Mouse (Mus musculus) heart, postnatal 0 days (tissue): Measurements from ENCODE around the gene Nhp2. TPM values are rescaled to one million over a fixed set of nuclear protein-coding genes. Genes with fewer than 3 reads are reported as not detected.

Experiments used
- ATAC-seq: fragments of 200-750 bp; cut with Nextera tagmentation; 2 replicates; pipeline ENCODE4 v1.8.0; 2017; ENCODE audit warnings: low read depth, moderate number of reproducible peaks, moderate library complexity; ENCODE audit not compliant: insufficient read depth
- DNase-seq: peaks from one replicate; pipeline ENCODE4 v3.0.0-alpha.2; 2016; ENCODE audit warnings: low spot score
- H3K27ac ChIP-seq: fragments of 300-500 bp; sonication (generic); 2 replicates; pipeline ENCODE4 v1.5.1; 2014; ENCODE audit warnings: low read depth, mild to moderate bottlenecking
- H3K27me3 ChIP-seq: fragments of 300-500 bp; sonication (generic); 2 replicates; pipeline ENCODE4 v1.6.1; 2014; ENCODE audit warnings: low read length, mixed read lengths; ENCODE audit not compliant: control insufficient read depth, insufficient read depth
- H3K36me3 ChIP-seq: fragments of 300-500 bp; sonication (generic); replicated peaks from 2 replicates; pipeline ENCODE4 v1.6.1; 2014; ENCODE audit warnings: low read length, mixed read lengths; ENCODE audit not compliant: control insufficient read depth, insufficient read depth
- H3K4me1 ChIP-seq: fragments of 300-500 bp; sonication (generic); 2 replicates; pipeline ENCODE4 v1.6.1; 2014; ENCODE audit warnings: antibody characterized with exemption; ENCODE audit not compliant: control insufficient read depth, insufficient read depth
- H3K4me2 ChIP-seq: fragments of 300-500 bp; sonication (generic); 2 replicates; pipeline ENCODE4 v1.6.1; 2014; ENCODE audit warnings: low read depth, mild to moderate bottlenecking, low read length, moderate library complexity
- H3K4me3 ChIP-seq: fragments of 300-500 bp; sonication (generic); 2 replicates; pipeline ENCODE4 v1.5.1; 2014; ENCODE audit warnings: low read depth, low read length
- H3K9ac ChIP-seq: fragments of 300-500 bp; sonication (generic); replicated peaks from 2 replicates; pipeline ENCODE4 v1.6.1; 2014; ENCODE audit warnings: low read depth, low read length, mixed read lengths
- H3K9me3 ChIP-seq: fragments of 300-500 bp; sonication (generic); replicated peaks from 2 replicates; pipeline ENCODE4 v1.6.1; 2016; ENCODE audit warnings: low read length; ENCODE audit not compliant: control insufficient read depth
- CTCF ChIP-seq: IDR thresholded peaks from 2 replicates; pipeline ENCODE4 v1.5.1; 2016; ENCODE audit warnings: antibody characterized with exemption, control low read depth, low read depth
- EP300 ChIP-seq: IDR thresholded peaks from 2 replicates; pipeline ENCODE4 v1.6.1; 2016; ENCODE audit warnings: antibody characterized with exemption, low read depth
- WGBS: fragments of 180-500 bp; shearing (Covaris S2); extraction: QIAGEN DNeasy Blood & Tissue Kit; methylation state at CpG from one replicate; pipeline ENCODE4 v1.1.7; 2014; 5-methylcytosine and 5-hydroxymethylcytosine counted together
- polyA plus RNA-seq: library from polyadenylated mRNA; unstranded; fragments of >200 nt; fragmentation: Nextera tagmentation; extraction: Ambion mirVana; gene quantifications from 2 replicates; pipeline ENCODE4 v1.2.1, GENCODE M21; 2015
- total RNA-seq: library from RNA; depleted of rRNA; stranded (reverse); fragments of >200 nt; gene quantifications from 2 replicates; pipeline ENCODE4 v1.2.3, GENCODE M21; 2014; ENCODE audit warnings: low replicate concordance

Gene Nhp2
- total and polyA plus RNA-seq, 2 experiments from 2014 or later = 34.1 to 59.7 TPM

GRCm38 (mm10) chr11:51622971-51623491 is 3.5 kb downstream of the Nhp2 start:
- TF ChIP-seq EP300 (no peak), CTCF (no peak)
- DNase-seq = no peak
- Histone ChIP-seq H3K9ac (no peak overlapping the region), H3K4me1 (peaks cover 9% of the 10 kb centered on the region), H3K4me2 (no peak overlapping the region), H3K27ac (no peak overlapping the region), H3K27me3 (no peaks in the 10 kb centered on the region), H3K4me3 (no peak overlapping the region), H3K9me3 (no peaks in the 10 kb centered on the region), H3K36me3 (peaks cover 55% of the 10 kb centered on the region)
- ATAC-seq = no peak
- 72% methylated on average over 7 of the region's 7 CpGs for WGBS

DNA sequence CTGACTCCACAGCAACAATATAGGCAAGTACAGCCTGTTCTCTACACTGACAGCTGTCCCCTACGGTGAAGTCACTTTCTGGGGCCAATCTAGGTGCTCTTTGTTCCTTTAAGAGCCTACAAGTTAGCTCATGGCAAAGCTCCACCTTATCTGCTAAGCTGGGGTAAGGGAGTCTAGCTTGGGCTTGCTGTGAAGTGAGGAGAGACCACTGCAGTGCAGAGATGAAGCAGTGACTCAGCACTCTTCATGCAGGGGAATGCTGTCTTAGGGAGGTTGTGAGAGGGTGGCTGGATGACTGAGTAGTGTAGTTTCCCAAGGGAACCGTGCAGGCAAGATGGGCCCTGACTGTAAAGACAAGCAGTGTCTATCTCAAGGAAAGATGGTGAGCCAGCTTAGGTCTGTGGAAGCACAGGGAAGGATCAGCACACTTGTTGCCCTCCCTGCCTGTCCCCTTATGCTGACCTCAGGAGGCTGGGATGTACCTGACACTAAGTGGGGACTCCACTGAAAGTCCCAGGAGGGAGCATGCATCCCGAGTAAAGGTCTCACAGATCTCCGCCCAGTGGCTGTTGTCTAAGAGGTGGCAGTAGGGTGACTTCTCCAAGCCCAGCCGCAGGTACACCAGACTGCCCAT is 5.8 kb downstream of the Nhp2 start:
- no peak for TF ChIP-seq EP300
- DNase-seq (no peak), ATAC-seq (no peak)
- Histone ChIP-seq H3K4me3 (no peak overlapping the region), H3K27ac (no peak overlapping the region), H3K9me3 (no peaks in the 10 kb centered on the region), H3K27me3 (no peaks in the 10 kb centered on the region), H3K9ac (no peak overlapping the region), H3K4me2 (no peak overlapping the region), H3K36me3 (peaks cover 66% of the 10 kb centered on the region), H3K4me1 (peaks cover 5% of the 10 kb centered on the region)
- WGBS = 61% methylated on average over 5 of the region's 5 CpGs

DNA sequence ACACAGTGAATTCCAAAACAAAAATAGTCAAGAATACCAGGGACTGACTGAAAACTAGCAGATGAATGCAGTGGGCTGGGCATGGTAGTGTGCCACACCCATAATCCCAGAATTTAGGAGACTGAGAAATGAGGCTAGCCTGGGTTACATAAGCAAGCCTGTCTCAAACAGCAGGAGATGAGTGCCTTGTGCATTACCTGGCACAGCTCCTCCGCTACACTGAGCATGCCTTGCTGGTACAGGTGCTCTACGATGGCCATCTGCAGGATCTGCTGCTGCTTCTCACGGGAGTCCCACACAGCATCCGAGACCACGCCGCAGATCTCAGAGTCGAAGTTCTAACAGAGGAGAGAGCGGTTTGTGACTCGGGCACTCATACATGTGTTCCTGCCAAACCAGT is 7.9 kb downstream of the Nhp2 start:
- H3K9ac ChIP-seq = no peak overlapping the region
- 95% methylated on average over 9 of the region's 9 CpGs for WGBS
- TF ChIP-seq CTCF (no peak), EP300 (no peak)
- H3K9me3 ChIP-seq = no peaks in the 10 kb centered on the region
- H3K4me2 ChIP-seq = no peak overlapping the region
- H3K36me3 ChIP-seq = peaks cover 65% of the 10 kb centered on the region
- H3K27me3 ChIP-seq = no peaks in the 10 kb centered on the region
- ATAC-seq (no peak), DNase-seq (no peak)
- 0 out of 2 replicates have a peak, but pooled peaks cover 7% of the 10 kb centered on the region for H3K4me1 ChIP-seq
- H3K4me3 ChIP-seq = no peak overlapping the region
- no peak overlapping the region for H3K27ac ChIP-seq

DNA sequence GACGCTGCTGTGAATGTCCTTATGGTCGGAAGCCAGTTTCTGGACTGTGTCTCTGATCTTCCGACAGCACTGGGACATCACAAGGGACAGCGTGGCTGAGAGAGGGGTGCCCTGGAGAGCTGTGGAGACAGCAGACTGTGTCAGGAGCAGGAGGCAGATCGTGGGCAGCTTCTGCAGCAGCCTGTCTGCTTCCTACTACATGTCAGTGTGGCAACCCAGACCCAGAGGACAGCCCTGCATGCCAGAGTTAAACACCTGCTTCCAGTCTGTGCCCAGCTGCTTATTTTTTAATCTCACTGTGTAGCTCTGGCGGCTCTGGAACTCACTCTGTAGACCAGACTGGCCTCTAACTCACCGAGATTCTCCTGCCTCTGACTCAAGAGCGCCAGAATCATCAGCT is 8.4 kb downstream of the Nhp2 start:
- TF ChIP-seq CTCF (no peak), EP300 (no peak)
- WGBS = 75% methylated on average over 8 of the region's 8 CpGs
- Histone ChIP-seq H3K4me2 (no peak overlapping the region), H3K27ac (no peak overlapping the region), H3K4me1 (0 out of 2 replicates have a peak, but pooled peaks cover 7% of the 10 kb centered on the region), H3K9ac (no peak overlapping the region), H3K9me3 (no peaks in the 10 kb centered on the region), H3K4me3 (no peak overlapping the region), H3K36me3 (peaks cover 60% of the 10 kb centered on the region), H3K27me3 (no peaks in the 10 kb centered on the region)
- no peak for ATAC-seq
- no peak for DNase-seq

GRCm38 (mm10) chr11:51629651-51630314 is 10.2 kb downstream of the Nhp2 start:
- H3K36me3 ChIP-seq = peaks cover 41% of the 10 kb centered on the region
- H3K9me3 ChIP-seq = no peaks in the 10 kb centered on the region
- H3K27ac ChIP-seq = no peak overlapping the region
- H3K9ac ChIP-seq = no peak overlapping the region
- ATAC-seq (no peak), DNase-seq (no peak)
- H3K4me1 ChIP-seq = peaks cover 13% of the 10 kb centered on the region; the same call in 1 of the 2 replicates
- H3K4me3 ChIP-seq = no peak overlapping the region
- H3K27me3 ChIP-seq = no peaks in the 10 kb centered on the region
- no peak overlapping the region for H3K4me2 ChIP-seq
- WGBS = 69% methylated on average over 15 of the region's 15 CpGs
- no peak for TF ChIP-seq EP300
- no peak for TF ChIP-seq CTCF
